Comparison of ENCODE assay signal across 24 mouse cellular contexts in genomic region chr13:9766497-9766896, GRCm38 (mm10). TPM values are rescaled to one million over a fixed set of nuclear protein-coding genes. Genes with fewer than 3 reads are reported as not detected.
DNase-seq lines count a peak whose midpoint lies in the region; ATAC-seq and TF ChIP-seq lines count a peak whose summit lies in the region.
"Had no signal": no experiment of that assay in that cellular context is flagged by ENCODE, and none has a peak within 500 bp of the region (broad histone marks: within the 10 kb centered on the region; RNA-seq: fewer than 3 reads in every experiment).

No protein-coding gene starts in this region.

- no peaks in the 10 kb centered on the region for H3K36me3 ChIP-seq in hindbrain, embryonic 10.5 days
- no peaks in the 10 kb centered on the region for H3K36me3 ChIP-seq in hindbrain, postnatal 0 days (ENCODE audit: insufficient read depth, low read length)
- H3K36me3 ChIP-seq in embryonic facial prominence, embryonic 14.5 days (ENCODE audit: control insufficient read depth, insufficient read depth, low read length), result no peaks in the 10 kb centered on the region
- H3K36me3 ChIP-seq: intestine, embryonic 15.5 days; liver, embryonic 12.5 days had no signal

- no peak overlapping the region for H3K4me2 ChIP-seq in hindbrain, postnatal 0 days (ENCODE audit: low read depth, low read length)
- 0 out of 2 replicates have a peak overlapping the region, but pooled peaks have one; percentile 67 for H3K4me2 ChIP-seq in embryonic facial prominence, embryonic 14.5 days (ENCODE audit: low read depth, low read length)

- no peaks in the 10 kb centered on the region for H3K9me3 ChIP-seq in hindbrain, embryonic 10.5 days
- no peaks in the 10 kb centered on the region for H3K9me3 ChIP-seq in hindbrain, postnatal 0 days (ENCODE audit: low read length)
- H3K9me3 ChIP-seq in embryonic facial prominence, embryonic 14.5 days (ENCODE audit: control insufficient read depth, low read length), result no peaks in the 10 kb centered on the region
- H3K9me3 ChIP-seq: intestine, embryonic 15.5 days; liver, embryonic 12.5 days had no signal

- peak overlapping the region; percentile 95 for H3K4me3 ChIP-seq in hindbrain, embryonic 10.5 days
- no peak overlapping the region for H3K4me3 ChIP-seq in hindbrain, postnatal 0 days (ENCODE audit: low read length)
- H3K4me3 ChIP-seq in embryonic facial prominence, embryonic 14.5 days (ENCODE audit: low read depth, low read length), result no peak overlapping the region
- H3K4me3 ChIP-seq: erythroblast, embryonic 14.5 days; heart, adult 2 months; intestine, embryonic 15.5 days; liver, embryonic 12.5 days had no signal

- H3K9ac ChIP-seq in hindbrain, postnatal 0 days (replicated peaks; ENCODE audit: low read length), result no peak overlapping the region
- H3K9ac ChIP-seq in embryonic facial prominence, embryonic 14.5 days (ENCODE audit: low read depth, low read length), result no peak overlapping the region
- H3K9ac ChIP-seq: forebrain, postnatal 0 days; intestine, embryonic 15.5 days; liver, embryonic 12.5 days had no signal

- no peak for ATAC-seq in hindbrain, postnatal 0 days
- no peak for ATAC-seq in embryonic facial prominence, embryonic 14.5 days (ENCODE audit: low read depth)
- no peak for ATAC-seq in frontal cortex, adult (ENCODE audit: low TSS enrichment)
- ATAC-seq: forebrain, postnatal 0 days; intestine, embryonic 15.5 days; liver, embryonic 12.5 days; midbrain, embryonic 16.5 days had no signal

- intact Hi-C loops in heart, postnatal 36 days (cut with DNase I), result loop anchor here (5.0 to 10.0 kb wide), 3 partner anchors 492 to 772 kb away; partner anchors contain the start of genes Dip2c, Gtpbp4 and Larp4b

- peaks cover 54% of the 10 kb centered on the region for H3K4me1 ChIP-seq in hindbrain, embryonic 10.5 days (replicated peaks)
- no peaks in the 10 kb centered on the region; the same call in 1 of the 2 replicates for H3K4me1 ChIP-seq in hindbrain, postnatal 0 days (ENCODE audit: insufficient read depth, low read length)
- peaks cover 31% of the 10 kb centered on the region for H3K4me1 ChIP-seq in embryonic facial prominence, embryonic 14.5 days (ENCODE audit: control insufficient read depth, insufficient read depth, low read length)

- no peak for DNase-seq in hindbrain, embryonic 10.5 days (ENCODE audit: low spot score)
- DNase-seq in hindbrain, postnatal 0 days (ENCODE audit: low spot score), result no peak
- DNase-seq in 3T3-L1 (ENCODE audit: low read depth, low spot score), result peak; percentile 59
- peak; percentile 74 for DNase-seq in embryo, embryonic 10.5 days (ENCODE audit: low spot score)
- no peak for DNase-seq in embryonic facial prominence, embryonic 14.5 days (ENCODE audit: low spot score)
- DNase-seq in cerebellum, postnatal 4 days (ENCODE audit: low spot score in 2 of 2), result no peak
- DNase-seq in heart, postnatal 36 days, result no peak
- DNase-seq: cerebellum, adult 2 months; forebrain, postnatal 0 days; gastrocnemius, postnatal 14 days; heart, adult 2 months; kidney, postnatal 36 days; left cerebral cortex, postnatal 4 days; lung, adult 2 months; lung, postnatal 36 days; retina, postnatal 1 day; right cerebral cortex, postnatal 4 days had no signal

- no peak for TF ChIP-seq CTCF in hindbrain, postnatal 0 days (IDR thresholded peaks at IDR 0.05; ENCODE audit: low read depth)

- 47% methylated on average over 1 of the region's 1 CpGs for WGBS in hindbrain, embryonic 10.5 days
- 59% methylated on average over 1 of the region's 1 CpGs for WGBS in hindbrain, postnatal 0 days
- 39% methylated on average over 1 of the region's 1 CpGs for WGBS in embryonic facial prominence, embryonic 14.5 days

- peak overlapping the region; percentile 100 for H3K27ac ChIP-seq in hindbrain, embryonic 10.5 days
- no peak overlapping the region for H3K27ac ChIP-seq in hindbrain, postnatal 0 days
- 0 out of 2 replicates have a peak overlapping the region, but pooled peaks have one; percentile 10 for H3K27ac ChIP-seq in embryonic facial prominence, embryonic 14.5 days (replicated peaks; ENCODE audit: low read depth, low read length)
- H3K27ac ChIP-seq: hindbrain, embryonic 14.5 days; intestine, embryonic 15.5 days; liver, embryonic 12.5 days; stomach, postnatal 0 days had no signal

- H3K27me3 ChIP-seq in hindbrain, embryonic 10.5 days (ENCODE audit: insufficient read depth, poor library complexity, severe bottlenecking), result no peaks in the 10 kb centered on the region
- no peaks in the 10 kb centered on the region for H3K27me3 ChIP-seq in hindbrain, postnatal 0 days (ENCODE audit: insufficient read depth, low read length)
- H3K27me3 ChIP-seq in embryonic facial prominence, embryonic 14.5 days (replicated peaks; ENCODE audit: control insufficient read depth, insufficient read depth, low read length), result no peaks in the 10 kb centered on the region
- H3K27me3 ChIP-seq: intestine, embryonic 15.5 days; liver, embryonic 12.5 days had no signal

RNA-seq across cellular contexts. Expression of gene Zmynd11, which starts 1.4 kb away (rescaled TPM):
- 94.1 and 111 TPM in 2 replicates for polyA plus RNA-seq in hindbrain, embryonic 10.5 days (2016; fragmentation: Nextera tagmentation; extraction: Ambion mirVana)
- 104 and 143 TPM in 2 replicates for total RNA-seq in hindbrain, postnatal 0 days (2014; rRNA removed)
- 121 and 127 TPM in 2 replicates for polyA plus RNA-seq in hindbrain, postnatal 0 days (2015; fragmentation: Nextera tagmentation; extraction: Ambion mirVana)
- polyA plus RNA-seq in embryonic facial prominence, embryonic 14.5 days (2014; fragmentation: Nextera tagmentation; extraction: Ambion mirVana), result 135 and 138 TPM in 2 replicates
- 100 to 1,000 TPM; 122 to 126 TPM for total RNA-seq in heart, postnatal 36 days (2021)

Comparison
In these comparisons a context has a peak if more than half of its experiments do, and no peak if none do; other contexts are left out.
1. DNase-seq: peak in 3T3-L1 (single experiment) and embryo, embryonic 10.5 days (single experiment); none in hindbrain, embryonic 10.5 days (single experiment), hindbrain, postnatal 0 days (single experiment), embryonic facial prominence, embryonic 14.5 days (single experiment), cerebellum, postnatal 4 days (0 of 2) and heart, postnatal 36 days (0 of 2).